Mouse (Mus musculus): ENCODE results near the gene Ube2e1. TPM values are rescaled to one million over a fixed set of nuclear protein-coding genes. Genes with fewer than 3 reads are reported as not detected.

The Ube2e1 gene
- total and polyA plus RNA-seq, 3 experiments = 55.9 to 77.1 (median 56.6) TPM

DNA sequence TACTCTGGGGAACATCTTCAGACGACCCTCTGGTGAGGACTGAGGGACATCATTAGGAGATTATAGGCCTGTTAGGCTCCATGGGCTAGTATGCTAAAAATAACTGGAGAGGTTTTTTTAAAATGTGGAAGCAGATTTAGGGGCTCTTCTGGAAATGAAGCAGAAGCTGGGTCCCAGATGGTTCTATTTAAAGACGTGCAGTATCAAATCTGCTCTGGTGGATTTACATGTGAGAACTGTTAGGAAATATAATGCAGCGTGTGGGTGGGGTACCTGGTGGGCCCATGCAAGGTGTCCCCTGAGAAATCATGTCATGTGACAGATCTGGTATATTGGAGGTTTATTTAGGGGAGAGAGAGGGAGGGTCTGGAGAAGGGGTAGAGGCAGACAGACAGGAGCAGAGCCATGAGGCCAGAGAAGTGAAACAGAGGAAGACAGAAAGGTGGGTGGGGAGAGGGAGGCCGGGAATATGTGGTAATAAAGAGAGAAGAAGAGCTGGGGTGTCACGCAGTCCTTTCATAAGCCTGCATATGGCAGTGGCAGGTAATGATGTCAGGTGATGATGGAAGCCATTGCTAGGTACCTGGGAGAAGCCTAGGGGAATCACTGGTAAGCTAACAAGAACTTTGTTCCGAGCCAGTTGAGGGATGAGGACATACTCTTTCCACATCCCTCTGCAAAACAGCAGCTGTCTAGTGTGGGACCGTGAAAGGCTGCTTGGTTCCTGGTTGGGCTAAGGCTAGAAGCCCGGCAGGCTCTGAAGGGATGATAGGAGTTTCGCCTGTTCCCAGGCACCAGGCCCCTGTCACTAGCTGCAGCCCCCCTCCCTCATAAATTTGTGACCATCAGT, 41.3 kb upstream of the Ube2e1 start:
- Histone ChIP-seq H3K4me3 (ENCODE audit: low read depth, low read length) (no peak overlapping the region), H3K36me3 (replicated peaks) (no peaks in the 10 kb centered on the region), H3K27me3 (ENCODE audit: insufficient read depth, low read length) (peaks cover 8% of the 10 kb centered on the region), H3K9me3 (replicated peaks) (no peaks in the 10 kb centered on the region), H3K4me1 (ENCODE audit: insufficient read depth, low read depth, low read length) (no peaks in the 10 kb centered on the region)
- DNase-seq (ENCODE audit: low spot score) = no peak
- no peak for TF ChIP-seq CTCF (IDR thresholded peaks at IDR 0.05; ENCODE audit: low read depth, low read length)
- no peak for TF ChIP-seq POLR2AphosphoS5 (IDR thresholded peaks at IDR 0.05; ENCODE audit: insufficient replicate concordance, low read depth, low read length)
- no peak for TF ChIP-seq TAL1 (conservative IDR thresholded peaks at IDR 0.05; ENCODE audit: low read depth, low read length)
- TF ChIP-seq GATA1 (IDR thresholded peaks at IDR 0.05; ENCODE audit: borderline replicate concordance, low read length) = no peak
- ATAC-seq (ENCODE audit: extremely low read depth, insufficient number of reproducible peaks, low FRiP score, poor library complexity, severe bottlenecking) = no peak

DNA sequence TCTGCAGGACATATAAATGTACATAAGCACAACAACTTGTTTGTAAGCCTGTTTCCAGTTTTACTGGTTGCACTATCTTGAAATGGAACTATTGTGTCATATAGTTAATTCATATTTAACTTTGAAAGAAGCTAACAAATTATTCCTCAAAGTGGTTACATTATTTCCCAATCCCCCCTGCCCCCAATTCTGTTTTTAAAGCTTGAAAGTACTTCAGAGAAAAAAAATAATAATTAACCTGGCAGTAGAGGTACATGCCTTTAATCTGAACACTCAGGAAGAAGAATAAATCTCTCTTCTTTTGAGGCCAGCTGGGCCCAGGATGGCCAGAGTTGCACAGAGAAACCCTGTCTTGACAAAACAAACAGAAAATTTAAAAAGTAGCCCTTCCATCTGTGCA, 37.4 kb upstream of the Ube2e1 start:
- H3K4me1 ChIP-seq (ENCODE audit: insufficient read depth, low read depth, low read length) = no peaks in the 10 kb centered on the region
- ATAC-seq (ENCODE audit: extremely low read depth, insufficient number of reproducible peaks, low FRiP score, poor library complexity, severe bottlenecking) (no peak), DNase-seq (ENCODE audit: low spot score) (no peak)
- no peak for TF ChIP-seq CTCF (IDR thresholded peaks at IDR 0.05; ENCODE audit: low read depth, low read length)
- TF ChIP-seq GATA2 (IDR thresholded peaks at IDR 0.05; ENCODE audit: borderline replicate concordance, low read depth, low read length) = no peak
- no peak for TF ChIP-seq GATA1 (IDR thresholded peaks at IDR 0.05; ENCODE audit: borderline replicate concordance, low read length)
- TF ChIP-seq TAL1 (conservative IDR thresholded peaks at IDR 0.05; ENCODE audit: low read depth, low read length) = no peak
- no peak for TF ChIP-seq POLR2AphosphoS5 (IDR thresholded peaks at IDR 0.05; ENCODE audit: insufficient replicate concordance, low read depth, low read length)
- H3K36me3 ChIP-seq (replicated peaks) = no peaks in the 10 kb centered on the region
- H3K4me3 ChIP-seq (ENCODE audit: low read depth, low read length) = no peak overlapping the region
- no peaks in the 10 kb centered on the region for H3K9me3 ChIP-seq (replicated peaks)
- peaks cover 4% of the 10 kb centered on the region; the same call in 1 of the 2 replicates for H3K27me3 ChIP-seq (ENCODE audit: insufficient read depth, low read length)

DNA sequence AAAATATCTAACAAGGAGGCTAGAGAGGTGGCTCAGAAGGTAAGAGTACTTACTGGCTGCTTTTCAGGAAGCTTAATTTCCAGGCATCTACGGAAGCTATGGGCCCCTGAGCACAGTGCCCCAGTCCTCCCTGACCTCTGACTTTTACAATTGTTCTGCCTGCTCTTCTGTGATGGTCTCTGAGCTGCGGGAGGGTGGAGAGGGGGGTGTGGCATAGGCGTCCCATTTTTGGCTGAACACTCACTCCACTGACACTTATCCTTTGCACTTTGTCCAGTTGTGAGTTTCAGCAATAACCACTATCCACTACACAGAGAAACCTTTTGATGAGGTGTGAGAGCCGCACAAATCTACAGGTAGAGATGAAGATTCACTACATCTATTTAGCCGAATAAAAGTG, 35.4 kb upstream of the Ube2e1 start:
- no peak for ATAC-seq (ENCODE audit: extremely low read depth, insufficient number of reproducible peaks, low FRiP score, poor library complexity, severe bottlenecking)
- H3K36me3 ChIP-seq (replicated peaks) = no peaks in the 10 kb centered on the region
- H3K4me1 ChIP-seq (ENCODE audit: insufficient read depth, low read depth, low read length) = no peaks in the 10 kb centered on the region
- TF ChIP-seq GATA1 (IDR thresholded peaks at IDR 0.05; ENCODE audit: borderline replicate concordance, low read length) = no peak
- no peak for TF ChIP-seq GATA2 (IDR thresholded peaks at IDR 0.05; ENCODE audit: borderline replicate concordance, low read depth, low read length)
- TF ChIP-seq POLR2AphosphoS5 (IDR thresholded peaks at IDR 0.05; ENCODE audit: insufficient replicate concordance, low read depth, low read length) = no peak
- no peak for TF ChIP-seq CTCF (IDR thresholded peaks at IDR 0.05; ENCODE audit: low read depth, low read length)
- TF ChIP-seq TAL1 (conservative IDR thresholded peaks at IDR 0.05; ENCODE audit: low read depth, low read length) = no peak
- no peaks in the 10 kb centered on the region for H3K9me3 ChIP-seq (replicated peaks)
- no peak overlapping the region for H3K4me3 ChIP-seq (ENCODE audit: low read depth, low read length)
- H3K27me3 ChIP-seq (ENCODE audit: insufficient read depth, low read length) = 0 out of 2 replicates have a peak, but pooled peaks cover 4% of the 10 kb centered on the region
- DNase-seq (ENCODE audit: low spot score) = no peak

DNA sequence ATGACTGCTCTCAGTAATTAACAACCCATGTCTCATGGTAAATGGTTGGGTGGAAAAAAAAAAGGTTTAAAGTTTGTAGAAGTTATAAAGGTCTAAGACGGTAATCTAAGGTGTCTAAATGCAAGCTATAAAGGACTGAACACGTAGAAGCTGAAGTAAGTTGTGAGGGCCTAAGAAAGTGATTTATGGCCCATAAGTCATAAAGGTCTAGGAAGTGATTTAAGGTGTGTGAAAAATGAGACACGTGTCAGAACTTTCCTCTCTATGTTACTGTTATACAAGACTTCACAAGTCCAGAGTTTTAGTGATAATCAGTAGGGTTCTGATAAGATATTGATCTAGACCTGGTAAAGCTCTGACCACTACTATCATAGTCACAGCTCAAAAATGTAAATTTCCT, 32.7 kb upstream of the Ube2e1 start:
- ATAC-seq (ENCODE audit: extremely low read depth, insufficient number of reproducible peaks, low FRiP score, poor library complexity, severe bottlenecking) (no peak), DNase-seq (ENCODE audit: low spot score) (no peak)
- H3K9me3 ChIP-seq (replicated peaks) = no peaks in the 10 kb centered on the region
- TF ChIP-seq CTCF (IDR thresholded peaks at IDR 0.05; ENCODE audit: low read depth, low read length) = no peak
- TF ChIP-seq GATA2 (IDR thresholded peaks at IDR 0.05; ENCODE audit: borderline replicate concordance, low read depth, low read length) = no peak
- TF ChIP-seq TAL1 (conservative IDR thresholded peaks at IDR 0.05; ENCODE audit: low read depth, low read length) = no peak
- no peak for TF ChIP-seq POLR2AphosphoS5 (IDR thresholded peaks at IDR 0.05; ENCODE audit: insufficient replicate concordance, low read depth, low read length)
- no peak for TF ChIP-seq GATA1 (IDR thresholded peaks at IDR 0.05; ENCODE audit: borderline replicate concordance, low read length)
- no peaks in the 10 kb centered on the region for H3K4me1 ChIP-seq (ENCODE audit: insufficient read depth, low read depth, low read length)
- 0 out of 2 replicates have a peak, but pooled peaks cover 4% of the 10 kb centered on the region for H3K27me3 ChIP-seq (ENCODE audit: insufficient read depth, low read length)
- no peaks in the 10 kb centered on the region for H3K36me3 ChIP-seq (replicated peaks)
- H3K4me3 ChIP-seq (ENCODE audit: low read depth, low read length) = no peak overlapping the region

DNA sequence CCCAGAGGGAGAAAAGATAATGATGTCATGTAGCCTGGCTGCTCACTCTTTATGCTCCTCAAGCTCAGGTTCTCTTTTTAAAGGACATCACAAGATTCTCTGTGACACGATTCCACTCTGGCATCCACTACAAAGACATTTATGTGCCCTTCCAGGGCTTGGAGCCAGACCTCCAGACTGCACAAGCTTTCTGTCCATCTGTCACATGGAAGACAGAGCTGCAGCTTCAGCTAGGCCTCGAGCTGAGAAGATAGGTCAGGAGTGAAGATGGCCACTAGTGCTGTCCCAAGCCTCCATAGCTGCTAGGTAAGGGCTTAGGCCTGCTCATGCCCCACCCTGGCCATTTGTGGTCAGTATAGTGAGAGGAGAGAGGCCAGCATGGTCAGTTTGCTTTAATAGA, 24.8 kb upstream of the Ube2e1 start:
- Histone ChIP-seq H3K27me3 (ENCODE audit: insufficient read depth, low read length) (peaks cover 11% of the 10 kb centered on the region), H3K4me1 (ENCODE audit: insufficient read depth, low read depth, low read length) (no peaks in the 10 kb centered on the region), H3K36me3 (replicated peaks) (no peaks in the 10 kb centered on the region), H3K9me3 (replicated peaks) (no peaks in the 10 kb centered on the region), H3K4me3 (ENCODE audit: low read depth, low read length) (no peak overlapping the region)
- DNase-seq (ENCODE audit: low spot score) = no peak
- ATAC-seq (ENCODE audit: extremely low read depth, insufficient number of reproducible peaks, low FRiP score, poor library complexity, severe bottlenecking) = no peak
- TF ChIP-seq TAL1 (conservative IDR thresholded peaks at IDR 0.05; ENCODE audit: low read depth, low read length) = no peak
- TF ChIP-seq CTCF (IDR thresholded peaks at IDR 0.05; ENCODE audit: low read depth, low read length) = no peak
- no peak for TF ChIP-seq GATA2 (IDR thresholded peaks at IDR 0.05; ENCODE audit: borderline replicate concordance, low read depth, low read length)

DNA sequence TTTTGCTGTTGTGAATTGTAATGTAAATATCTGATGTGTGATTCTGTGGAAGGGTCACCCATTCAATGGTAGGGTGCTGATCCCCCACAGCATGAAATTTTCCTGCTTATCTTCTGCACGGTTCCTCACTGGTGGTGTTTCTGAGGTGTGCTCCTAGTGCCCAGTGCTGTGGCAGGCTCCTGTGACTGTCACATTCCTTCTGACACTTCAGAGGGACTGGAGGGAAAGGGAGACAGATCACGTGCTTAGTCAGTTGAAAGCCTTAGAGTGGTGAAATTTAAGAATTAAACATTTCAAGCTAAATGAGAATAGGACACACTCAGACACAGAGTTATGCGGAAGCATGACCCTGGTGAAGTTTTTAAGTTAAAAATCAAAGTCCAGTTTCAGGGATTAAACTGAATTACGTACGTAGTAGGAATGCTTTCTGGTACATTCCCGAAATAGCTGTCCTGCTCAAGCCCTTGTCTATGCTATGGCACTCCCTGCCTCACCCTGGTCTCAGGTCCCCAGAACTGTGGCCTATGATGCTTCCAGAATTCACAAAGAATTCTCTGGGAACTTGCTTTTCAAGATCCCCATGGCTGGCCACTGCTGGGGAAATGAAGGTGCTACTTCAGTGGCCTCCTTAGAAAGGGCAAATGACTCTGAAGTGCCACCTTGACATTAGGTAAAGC, 24.0 kb upstream of the Ube2e1 start:
- H3K9me3 ChIP-seq (replicated peaks) = no peaks in the 10 kb centered on the region
- H3K27me3 ChIP-seq (ENCODE audit: insufficient read depth, low read length) = peaks cover 15% of the 10 kb centered on the region
- TF ChIP-seq TAL1 (conservative IDR thresholded peaks at IDR 0.05; ENCODE audit: low read depth, low read length) = no peak
- no peak for TF ChIP-seq GATA2 (IDR thresholded peaks at IDR 0.05; ENCODE audit: borderline replicate concordance, low read depth, low read length)
- TF ChIP-seq GATA1 (IDR thresholded peaks at IDR 0.05; ENCODE audit: borderline replicate concordance, low read length) = no peak
- no peak for TF ChIP-seq POLR2AphosphoS5 (IDR thresholded peaks at IDR 0.05; ENCODE audit: insufficient replicate concordance, low read depth, low read length)
- no peak for TF ChIP-seq CTCF (IDR thresholded peaks at IDR 0.05; ENCODE audit: low read depth, low read length)
- H3K4me1 ChIP-seq (ENCODE audit: insufficient read depth, low read depth, low read length) = no peaks in the 10 kb centered on the region
- DNase-seq (ENCODE audit: low spot score) (no peak), ATAC-seq (ENCODE audit: extremely low read depth, insufficient number of reproducible peaks, low FRiP score, poor library complexity, severe bottlenecking) (no peak)
- H3K36me3 ChIP-seq (replicated peaks) = no peaks in the 10 kb centered on the region
- no peak overlapping the region for H3K4me3 ChIP-seq (ENCODE audit: low read depth, low read length)

Data from G1E (cell line).